Mouse (Mus musculus) G1E-ER4 (cell line): Measurements from ENCODE around the gene Wdr83os. TPM values are rescaled to one million over a fixed set of nuclear protein-coding genes. Genes with fewer than 3 reads are reported as not detected.

Experiments
- GATA1 ChIP-seq: IDR thresholded peaks from one replicate; pipeline ENCODE4 v1.8.0; 2012; ENCODE audit warnings: low read length, inconsistent platforms
- polyA plus RNA-seq: library from polyadenylated mRNA; stranded (reverse); fragments of >175 nt; gene quantifications from 2 replicates; pipeline ENCODE4 v1.2.3, GENCODE M21; 2012

Wdr83os gene
- polyA plus RNA-seq = 4.1 and 22.5 TPM in 2 replicates

- TF ChIP-seq GATA1 = no peak
These were observed at the start of gene Wdr83os for GRCm38 (mm10) chr8:85080532-85081215. Gene Wdr83os (plus strand): TSS chr8:85080740.

- TF ChIP-seq GATA1 = no peak
These were observed 47.8 kb upstream of the Wdr83os start for GRCm38 (mm10) chr8:85032622-85033311.

DNA sequence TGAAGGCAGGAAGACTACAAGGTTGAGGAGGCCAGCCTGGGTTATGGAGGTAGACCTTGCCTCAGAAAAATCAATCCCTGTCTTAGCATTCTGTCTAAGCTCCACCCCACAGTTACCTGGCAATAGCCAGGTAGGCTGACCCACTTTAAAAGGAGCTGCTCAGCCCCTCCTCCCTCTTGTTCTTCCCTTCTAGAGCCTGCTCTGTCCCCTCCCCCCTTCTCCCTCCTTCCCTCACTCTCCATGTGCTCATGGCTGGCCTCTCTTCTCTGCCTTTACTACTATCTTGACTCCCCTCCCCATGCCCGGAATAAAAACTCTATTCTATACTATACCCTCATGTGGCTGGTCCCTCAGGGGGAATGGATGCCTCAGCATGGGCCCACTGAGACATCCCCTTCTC is 46.7 kb upstream of the Wdr83os start:
- no peak for TF ChIP-seq GATA1

DNA sequence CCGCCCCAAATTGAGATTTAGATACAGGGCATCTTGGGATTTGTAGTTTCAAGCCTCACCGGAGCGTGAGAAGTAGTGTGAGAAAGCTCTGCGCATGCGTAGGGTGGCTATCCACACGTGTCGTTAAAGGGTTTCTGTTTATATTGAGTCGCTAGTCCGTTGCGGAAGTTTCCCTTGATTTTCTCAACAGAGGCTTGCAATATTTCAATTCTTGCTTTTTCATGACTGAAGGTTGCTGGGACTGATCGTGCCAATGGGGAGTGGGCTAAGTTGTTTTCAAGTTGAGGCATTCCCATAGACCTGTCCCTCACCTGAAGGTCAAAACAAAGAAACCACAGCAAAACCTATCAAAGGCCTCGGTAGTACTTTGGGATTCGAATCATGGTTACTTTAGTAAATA is 45.8 kb upstream of the Wdr83os start:
- TF ChIP-seq GATA1 = no peak

DNA sequence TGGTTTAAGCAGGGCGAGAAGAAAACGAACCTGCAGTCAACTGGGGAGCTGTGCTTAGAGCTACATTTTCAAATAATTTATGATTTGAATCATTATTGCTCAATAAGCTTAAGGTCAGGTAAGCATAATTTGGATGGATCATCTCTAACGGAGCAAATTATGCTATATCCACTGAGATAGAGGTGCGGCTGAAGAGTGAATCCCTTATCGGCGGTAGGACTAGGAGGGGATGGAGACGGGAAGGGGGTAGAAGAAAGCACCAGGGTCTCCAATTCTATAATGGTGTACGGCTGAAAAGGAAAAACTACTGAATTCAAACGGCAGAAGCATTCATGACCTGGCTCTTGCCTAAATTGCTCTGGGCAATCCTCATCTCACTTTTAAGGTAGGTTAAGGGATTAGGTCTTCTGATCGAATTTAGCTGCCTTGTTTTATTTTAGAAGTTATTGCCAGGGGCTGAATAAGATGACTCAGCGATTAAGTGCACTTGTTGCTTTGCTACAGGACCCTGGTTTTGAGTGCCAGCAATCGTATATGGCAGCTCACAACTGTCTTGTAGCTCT is 45.3 kb upstream of the Wdr83os start:
- no peak for TF ChIP-seq GATA1

- no peak for TF ChIP-seq GATA1
These were observed 44.7 kb upstream of the Wdr83os start for GRCm38 (mm10) chr8:85035728-85036310.

DNA sequence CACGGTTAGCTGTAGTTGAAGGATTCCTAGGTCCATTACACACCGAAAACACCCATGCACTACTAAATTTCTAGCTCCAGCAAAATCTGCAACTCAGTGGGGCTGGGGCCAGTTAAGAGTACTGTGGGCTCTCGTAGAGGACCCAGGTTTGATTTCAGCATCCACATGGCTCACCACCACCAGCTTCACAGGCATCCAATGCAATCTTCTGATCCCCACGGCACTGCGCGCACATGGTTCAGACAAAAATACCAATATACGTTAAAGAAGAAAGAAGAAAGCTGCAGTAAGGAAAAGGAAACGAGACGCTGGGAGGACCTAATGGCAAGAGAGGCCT is 44.2 kb upstream of the Wdr83os start:
- no peak for TF ChIP-seq GATA1

GRCm38 (mm10) chr8:85036718-85037365 is 43.7 kb upstream of the Wdr83os start, which contains the start of gene Tnpo2:
Gene Tnpo2 (plus strand): TSS chr8:85036915.
- no peak for TF ChIP-seq GATA1

DNA sequence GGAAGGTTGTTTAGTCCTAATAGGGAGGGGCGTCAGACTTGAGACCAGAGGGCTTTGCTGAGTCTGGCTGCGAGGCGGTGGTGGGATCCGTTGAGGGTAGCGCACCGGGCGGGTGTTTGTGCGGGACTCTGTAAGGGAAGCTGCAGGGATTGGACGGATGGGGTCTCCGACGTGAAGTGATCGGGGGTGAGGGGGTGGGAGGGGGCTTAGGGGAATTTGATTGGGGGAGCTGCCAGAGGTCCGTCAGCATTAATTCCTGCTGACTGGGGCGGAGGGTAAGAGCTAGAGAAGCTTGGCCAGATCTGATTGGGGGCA is 43.2 kb upstream of the Wdr83os start:
- no peak for TF ChIP-seq GATA1

DNA sequence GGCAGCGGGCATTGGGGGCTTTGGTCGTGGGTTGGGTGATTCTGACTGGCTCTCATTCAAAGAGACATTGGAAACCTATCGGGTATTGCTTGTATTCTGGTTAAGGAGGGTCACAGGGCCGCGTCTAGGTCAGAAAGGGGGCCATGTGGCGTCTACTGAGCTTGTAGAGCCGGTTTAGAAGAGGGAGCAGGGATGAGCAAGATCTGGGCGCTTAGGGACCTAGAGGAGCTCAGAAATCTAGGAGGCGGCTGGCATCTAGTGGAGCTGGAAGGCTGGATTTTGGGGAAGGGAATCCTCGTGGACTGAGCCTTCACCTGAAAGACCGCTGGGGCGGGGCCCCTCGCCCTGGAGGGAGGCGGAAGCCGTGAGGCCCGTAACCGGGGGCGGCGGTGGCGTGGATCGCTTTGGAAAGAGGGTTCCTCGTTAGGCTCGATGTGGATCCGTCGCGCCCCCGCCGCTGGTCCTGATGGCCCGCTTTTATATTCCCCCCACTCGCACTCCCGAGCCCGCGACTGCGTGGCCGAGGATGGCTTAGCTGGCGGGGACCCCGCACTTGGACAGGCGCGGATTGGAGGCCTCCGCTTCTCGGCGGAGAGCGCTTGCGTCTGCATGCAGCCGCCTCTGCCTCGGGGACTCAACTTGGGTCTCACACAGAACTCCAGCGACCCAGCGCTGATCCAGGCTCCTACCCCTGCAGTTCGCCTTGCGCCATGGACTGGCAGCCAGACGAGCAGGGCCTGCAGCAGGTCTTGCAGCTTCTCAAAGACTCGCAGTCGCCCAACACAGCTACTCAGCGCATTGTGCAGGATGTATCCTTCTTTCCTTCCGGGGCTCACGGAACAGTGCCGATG is 42.6 kb upstream of the Wdr83os start:
- no peak for TF ChIP-seq GATA1

DNA sequence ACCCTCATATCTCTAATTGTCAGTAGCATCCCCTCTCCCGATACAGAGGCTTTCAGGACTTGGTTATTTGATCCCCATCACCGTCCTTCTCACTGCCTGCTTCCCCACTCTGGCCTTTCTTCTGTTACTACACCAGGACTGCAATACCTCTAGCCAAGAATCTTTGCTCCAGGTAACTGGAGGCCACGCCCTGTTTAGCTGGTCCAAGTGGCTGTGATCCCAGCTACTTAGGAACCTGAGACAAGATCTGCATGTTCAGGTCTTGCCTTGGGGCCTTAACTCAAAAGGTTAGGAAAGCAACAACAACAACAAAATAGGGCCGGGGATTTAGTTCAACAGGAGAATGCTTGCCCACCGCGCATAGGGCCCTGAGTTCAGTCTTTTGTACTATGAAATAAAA is 36.9 kb upstream of the Wdr83os start:
- TF ChIP-seq GATA1 = no peak

DNA sequence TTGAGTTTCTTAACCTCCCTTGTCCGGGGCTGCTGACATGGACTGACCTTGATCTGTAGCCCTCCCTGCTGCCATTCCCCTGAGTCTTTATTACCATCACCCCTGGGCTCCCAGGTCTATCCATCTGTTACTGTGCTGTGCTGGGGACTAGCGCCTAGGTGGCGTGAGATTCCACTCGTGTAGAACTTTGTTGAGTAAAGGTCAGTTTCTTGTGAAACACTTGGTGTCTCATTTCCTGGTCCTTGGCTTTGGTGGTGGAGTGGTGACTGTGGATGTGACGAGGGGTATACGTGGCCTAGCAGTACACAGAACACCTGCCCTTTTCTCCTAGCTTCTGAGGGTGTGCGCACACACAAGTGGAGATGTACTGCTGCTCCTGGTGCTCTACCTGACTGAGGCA is 23.2 kb upstream of the Wdr83os start:
- TF ChIP-seq GATA1 = no peak

- TF ChIP-seq GATA1 = no peak
These were observed 20.5 kb upstream of the Wdr83os start, which contains the start of gene Fbxw9 for GRCm38 (mm10) chr8:85059879-85060616. Gene Fbxw9 (plus strand): TSS chr8:85060055.

- TF ChIP-seq GATA1 = no peak
These were observed 17.9 kb upstream of the Wdr83os start for GRCm38 (mm10) chr8:85062603-85063002.
